Mouse (Mus musculus) ES-Bruce4 (cell line): Measurements from ENCODE around the gene Lypd4. TPM values are rescaled to one million over a fixed set of nuclear protein-coding genes. Genes with fewer than 3 reads are reported as not detected.
"Not testable (repeated sequence)": the region's sequence is repeated elsewhere in the genome, so short reads cannot be mapped to it uniquely, and the experiment has no call there.

Experiments used
- H3K27ac ChIP-seq: 2 replicates; pipeline ENCODE4 v1.5.1; 2012; ENCODE audit warnings: low read length, inconsistent platforms; ENCODE audit not compliant: insufficient read depth
- H3K27me3 ChIP-seq: 2 replicates; pipeline ENCODE4 v1.6.1; 2012; ENCODE audit warnings: mild to moderate bottlenecking, low read length, inconsistent platforms; ENCODE audit not compliant: control insufficient read depth, poor library complexity, insufficient read depth, severe bottlenecking
- H3K36me3 ChIP-seq: 2 replicates; pipeline ENCODE4 v1.6.1; 2012; ENCODE audit warnings: inconsistent platforms, mild to moderate bottlenecking, low read length, moderate library complexity; ENCODE audit not compliant: control insufficient read depth, poor library complexity, insufficient read depth, severe bottlenecking
- H3K4me1 ChIP-seq: one replicate; pipeline ENCODE4 v1.8.1; 2011; ENCODE audit warnings: low read length; ENCODE audit not compliant: control insufficient read depth, insufficient read depth
- H3K4me3 ChIP-seq: 2 replicates; pipeline ENCODE4 v1.5.1; 2011; ENCODE audit warnings: low read depth, mild to moderate bottlenecking, low read length
- H3K9ac ChIP-seq: 2 replicates; pipeline ENCODE4 v1.6.1; 2012; ENCODE audit warnings: low read depth, mild to moderate bottlenecking, inconsistent platforms; ENCODE audit not compliant: poor library complexity, severe bottlenecking
- H3K9me3 ChIP-seq: replicated peaks from 2 replicates; pipeline ENCODE4 v1.6.1; 2012; ENCODE audit warnings: mild to moderate bottlenecking, low read length, inconsistent platforms; ENCODE audit not compliant: control insufficient read depth, poor library complexity, insufficient read depth, severe bottlenecking
- CTCF ChIP-seq: IDR thresholded peaks from one replicate; pipeline ENCODE4 v1.8.1; 2011; ENCODE audit warnings: low read depth, low read length
- EP300 ChIP-seq: IDR thresholded peaks from 2 replicates; pipeline ENCODE4 v1.6.1; 2011; ENCODE audit warnings: low read depth, low read length; ENCODE audit not compliant: insufficient read depth
- POLR2A ChIP-seq: IDR thresholded peaks from one replicate; pipeline ENCODE4 v1.8.1; 2011; ENCODE audit warnings: low read length; ENCODE audit not compliant: insufficient read depth
- polyA plus RNA-seq: library from polyadenylated mRNA; stranded (reverse); fragments of >200 nt; gene quantifications from 2 replicates; pipeline ENCODE4 v1.2.4, GENCODE M21; 2011; ENCODE audit warnings: low read depth; ENCODE audit not compliant: missing spikeins, insufficient read depth, insufficient read length

The Lypd4 gene
- polyA plus RNA-seq, 1 experiment, result not detected

GRCm38 (mm10) chr7:24897959-24898358 is 28.2 kb upstream of the Lypd4 start:
- Histone ChIP-seq H3K4me1 (peaks cover 3% of the 10 kb centered on the region), H3K36me3 (no peaks in the 10 kb centered on the region), H3K9ac (no peak overlapping the region), H3K27ac (no peak overlapping the region), H3K9me3 (no peaks in the 10 kb centered on the region), H3K4me3 (no peak overlapping the region), H3K27me3 (no peaks in the 10 kb centered on the region)
- TF ChIP-seq CTCF, result no peak
- TF ChIP-seq EP300, result no peak
- TF ChIP-seq POLR2A, result no peak

- H3K27me3 ChIP-seq, result no peaks in the 10 kb centered on the region
- no peaks in the 10 kb centered on the region for H3K9me3 ChIP-seq
- H3K27ac ChIP-seq, result no peak within 1 kb of the TSS
- TF ChIP-seq CTCF, result no peak
- no peak for TF ChIP-seq POLR2A
- TF ChIP-seq EP300, result no peak
- peak within 1 kb of the TSS; percentile 11 for H3K4me3 ChIP-seq
- peak within 1 kb of the TSS; percentile 15; the same call in 1 of the 2 replicates for H3K9ac ChIP-seq
- H3K4me1 ChIP-seq, result no peaks in the 10 kb centered on the region
- H3K36me3 ChIP-seq, result no peaks in the 10 kb centered on the region
These were observed 27.5 kb upstream of the Lypd4 start, which contains the start of gene Cd79a for GRCm38 (mm10) chr7:24897224-24897623. Gene Cd79a (plus strand): TSS chr7:24897381.

GRCm38 (mm10) chr7:24896269-24896668 is 26.5 kb upstream of the Lypd4 start:
- Histone ChIP-seq H3K4me1 (no peaks in the 10 kb centered on the region), H3K27me3 (no peaks in the 10 kb centered on the region)

GRCm38 (mm10) chr7:24895749-24896148 is 26.0 kb upstream of the Lypd4 start:
- not testable (repeated sequence) for H3K4me3 ChIP-seq, H3K4me1 ChIP-seq, H3K27me3 ChIP-seq, H3K36me3 ChIP-seq, H3K9me3 ChIP-seq, H3K9ac ChIP-seq, H3K27ac ChIP-seq

More at GRCm38 (mm10) chr7:24896269-24896668, 26.5 kb upstream of the Lypd4 start:
- Histone ChIP-seq H3K36me3 (no peaks in the 10 kb centered on the region), H3K9me3 (no peaks in the 10 kb centered on the region), H3K27ac (no peak overlapping the region), H3K4me3 (no peak overlapping the region), H3K9ac (no peak overlapping the region)
- no peak for TF ChIP-seq POLR2A
- no peak for TF ChIP-seq CTCF
- TF ChIP-seq EP300, result no peak

- no peaks in the 10 kb centered on the region for H3K4me1 ChIP-seq
- H3K36me3 ChIP-seq, result peaks cover 30% of the 10 kb centered on the region
- no peak overlapping the region for H3K4me3 ChIP-seq
- no peaks in the 10 kb centered on the region for H3K9me3 ChIP-seq
- no peaks in the 10 kb centered on the region for H3K27me3 ChIP-seq
- no peak overlapping the region for H3K9ac ChIP-seq
- TF ChIP-seq POLR2A (no peak), CTCF (no peak), EP300 (no peak)
- H3K27ac ChIP-seq, result peak overlapping the region; percentile 0; the same call in 1 of the 2 replicates
These were observed 22.4 kb upstream of the Lypd4 start for GRCm38 (mm10) chr7:24892125-24892583.

- peaks cover 36% of the 10 kb centered on the region for H3K36me3 ChIP-seq
These were observed 21.7 kb upstream of the Lypd4 start for GRCm38 (mm10) chr7:24891241-24892124.

More at GRCm38 (mm10) chr7:24891241-24892124, 21.7 kb upstream of the Lypd4 start:
- Histone ChIP-seq H3K9me3 (no peaks in the 10 kb centered on the region), H3K27me3 (no peaks in the 10 kb centered on the region), H3K4me1 (no peaks in the 10 kb centered on the region), H3K4me3 (no peak overlapping the region), H3K9ac (no peak overlapping the region), H3K27ac (peak overlapping the region; percentile 0)
- TF ChIP-seq EP300 (no peak), CTCF (no peak), POLR2A (no peak)
